ENCODE assay signal across 16 mouse cellular contexts in the genomic region with DNA sequence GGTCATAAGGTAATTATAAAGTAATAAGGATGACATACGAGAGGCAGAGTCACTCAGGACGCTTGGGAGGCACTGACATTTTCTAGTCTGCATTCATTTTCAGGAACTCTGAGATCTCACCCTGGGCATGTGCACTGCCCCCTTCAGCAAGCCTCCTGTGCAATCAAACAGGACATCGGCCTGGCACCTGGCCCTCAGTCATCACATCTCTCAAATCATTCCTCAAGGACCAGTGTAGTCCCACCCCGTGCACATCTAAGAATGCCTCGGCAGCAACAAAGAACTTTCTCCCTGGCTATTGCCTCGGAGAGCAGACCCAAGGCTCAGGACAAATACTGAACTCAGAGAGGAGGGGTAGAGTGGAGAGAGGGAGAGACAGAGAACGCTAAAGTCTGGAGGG. TPM values are rescaled to one million over a fixed set of nuclear protein-coding genes. Genes with fewer than 3 reads are reported as not detected.
DNase-seq lines count a peak whose midpoint lies in the region; ATAC-seq and TF ChIP-seq lines count a peak whose summit lies in the region.
"Had no signal": no experiment of that assay in that cellular context is flagged by ENCODE, and none has a peak within 500 bp of the region (broad histone marks: within the 10 kb centered on the region; RNA-seq: fewer than 3 reads in every experiment).

No protein-coding gene starts in this region.

- peak; percentile 39 to 47 for DNase-seq in cerebellum, postnatal 10 days
- DNase-seq in cerebellum, adult 11-12 months: no peak
- no peak for DNase-seq in lung, embryonic 14.5 days
- no peak for DNase-seq in lung, postnatal 14 days
- DNase-seq in NIH3T3 (ENCODE audit: low read depth): peak; percentile 53
- no peak for DNase-seq in limb, embryonic 10.5 days (ENCODE audit: low spot score)
- DNase-seq in thymus, postnatal 10 days (ENCODE audit: low spot score in 2 of 2): no peak
- no peak for DNase-seq in kidney, postnatal 36 days
- DNase-seq: cerebellum, adult 8-10 months; kidney, adult 11 months; kidney, postnatal 14 days; right cerebral cortex, adult 18-20 months had no signal

- peak overlapping the region; percentile 84 for H3K27ac ChIP-seq in lung, embryonic 14.5 days (ENCODE audit: low read depth)
- H3K27ac ChIP-seq in limb, embryonic 10.5 days: peak overlapping the region; percentile 66; the same call in 1 of the 2 replicates
- H3K27ac ChIP-seq: forebrain, embryonic 13.5 days; macrophage; neural tube, embryonic 15.5 days had no signal

- no peak overlapping the region for H3K4me2 ChIP-seq in lung, embryonic 14.5 days
- H3K4me2 ChIP-seq: forebrain, embryonic 13.5 days had no signal

- H3K27me3 ChIP-seq in lung, embryonic 14.5 days (ENCODE audit: insufficient read depth, low read length): no peaks in the 10 kb centered on the region
- no peaks in the 10 kb centered on the region for H3K27me3 ChIP-seq in limb, embryonic 10.5 days (ENCODE audit: low read depth, poor library complexity, severe bottlenecking)
- H3K27me3 ChIP-seq: forebrain, embryonic 13.5 days; neural tube, embryonic 15.5 days had no signal

- no peaks in the 10 kb centered on the region for H3K9me3 ChIP-seq in lung, embryonic 14.5 days (ENCODE audit: low read depth, low read length)
- no peaks in the 10 kb centered on the region for H3K9me3 ChIP-seq in limb, embryonic 10.5 days (replicated peaks)
- H3K9me3 ChIP-seq: forebrain, embryonic 13.5 days; G1E; neural tube, embryonic 15.5 days had no signal

- H3K4me3 ChIP-seq in lung, embryonic 14.5 days (ENCODE audit: low read depth, low read length): no peak overlapping the region
- no peak overlapping the region for H3K4me3 ChIP-seq in limb, embryonic 10.5 days
- H3K4me3 ChIP-seq: forebrain, embryonic 13.5 days; neural tube, embryonic 15.5 days had no signal

- no peak for TF ChIP-seq CTCF in lung, embryonic 14.5 days (IDR thresholded peaks at IDR 0.05; ENCODE audit: low read depth)

- ATAC-seq in lung, embryonic 14.5 days (ENCODE audit: insufficient read depth): no peak
- ATAC-seq: forebrain, embryonic 13.5 days had no signal

- no peaks in the 10 kb centered on the region for H3K36me3 ChIP-seq in lung, embryonic 14.5 days (ENCODE audit: insufficient read depth)
- H3K36me3 ChIP-seq in limb, embryonic 10.5 days: no peaks in the 10 kb centered on the region
- H3K36me3 ChIP-seq: G1E; neural tube, embryonic 15.5 days had no signal

- no peak overlapping the region for H3K9ac ChIP-seq in lung, embryonic 14.5 days
- H3K9ac ChIP-seq: forebrain, embryonic 13.5 days; neural tube, embryonic 15.5 days had no signal

- WGBS in lung, embryonic 14.5 days: 39% methylated on average over 7 of the region's 7 CpGs
- 59% methylated on average over 7 of the region's 7 CpGs for WGBS in limb, embryonic 10.5 days

- H3K4me1 ChIP-seq in lung, embryonic 14.5 days (ENCODE audit: insufficient read depth): peaks cover 15% of the 10 kb centered on the region
- peaks cover 19% of the 10 kb centered on the region for H3K4me1 ChIP-seq in limb, embryonic 10.5 days
- H3K4me1 ChIP-seq: forebrain, embryonic 13.5 days had no signal

RNA-seq across cellular contexts. Expression of gene Fdx1, which starts 34.7 kb away (rescaled TPM):
- polyA plus RNA-seq in lung, embryonic 14.5 days (2014; fragmentation: Nextera tagmentation; extraction: Ambion mirVana): 98.5 and 101 TPM in 2 replicates
- polyA plus RNA-seq in limb, embryonic 10.5 days (2016; fragmentation: Nextera tagmentation; extraction: Ambion mirVana): 53.5 and 66.9 TPM in 2 replicates

Comparison
In these comparisons a context has a peak if more than half of its experiments do, and no peak if none do; other contexts are left out.
1. DNase-seq: peak in cerebellum, postnatal 10 days (2 of 2) and NIH3T3 (single experiment); none in cerebellum, adult 11-12 months (single experiment), lung, embryonic 14.5 days (single experiment), lung, postnatal 14 days (single experiment), limb, embryonic 10.5 days (single experiment), thymus, postnatal 10 days (0 of 2) and kidney, postnatal 36 days (0 of 2).